Mouse (Mus musculus): ENCODE measurements around the gene Dmrt2. TPM values are rescaled to one million over a fixed set of nuclear protein-coding genes. Genes with fewer than 3 reads are reported as not detected.

Gene Dmrt2
- polyA plus RNA-seq, 1 experiment from 2014 or later = 0.20 TPM

GRCm38 (mm10) chr19:25674744-25675143 lies 2.5 kb downstream of the Dmrt2 start:
- no peak overlapping the region for H3K4me3 ChIP-seq (ENCODE audit: low read depth, low read length)

GRCm38 (mm10) chr19:25675866-25676440 lies 3.7 kb downstream of the Dmrt2 start:
- H3K9me3 ChIP-seq (ENCODE audit: low read length) = no peaks in the 10 kb centered on the region
- no peak overlapping the region for H3K9ac ChIP-seq (replicated peaks; ENCODE audit: low read depth)
- H3K36me3 ChIP-seq (ENCODE audit: insufficient read depth, low read length) = no peaks in the 10 kb centered on the region
- ATAC-seq (no peak), DNase-seq (ENCODE audit: low spot score) (no peak)
- TF ChIP-seq EP300 (IDR thresholded peaks at IDR 0.05) = no peak
- TF ChIP-seq CTCF (IDR thresholded peaks at IDR 0.05) = no peak
- peaks cover 53% of the 10 kb centered on the region for H3K27me3 ChIP-seq (replicated peaks; ENCODE audit: insufficient read depth, low read length)
- WGBS = 7% methylated on average over 9 of the region's 9 CpGs
- no peak overlapping the region for H3K27ac ChIP-seq (ENCODE audit: low read length)
- H3K4me2 ChIP-seq (replicated peaks; ENCODE audit: low read depth, low read length) = no peak overlapping the region
- H3K4me1 ChIP-seq (ENCODE audit: insufficient read depth, low read depth, low read length) = no peaks in the 10 kb centered on the region; the same call in 1 of the 2 replicates
- no peak overlapping the region for H3K4me3 ChIP-seq (ENCODE audit: low read depth, low read length)

More at GRCm38 (mm10) chr19:25674744-25675143, 2.5 kb downstream of the Dmrt2 start:
- Histone ChIP-seq H3K4me1 (ENCODE audit: insufficient read depth, low read depth, low read length) (no peaks in the 10 kb centered on the region; the same call in 1 of the 2 replicates), H3K4me2 (replicated peaks; ENCODE audit: low read depth, low read length) (no peak overlapping the region), H3K9ac (replicated peaks; ENCODE audit: low read depth) (no peak overlapping the region), H3K27me3 (replicated peaks; ENCODE audit: insufficient read depth, low read length) (peaks cover 63% of the 10 kb centered on the region), H3K27ac (ENCODE audit: low read length) (no peak overlapping the region), H3K36me3 (ENCODE audit: insufficient read depth, low read length) (no peaks in the 10 kb centered on the region), H3K9me3 (ENCODE audit: low read length) (no peaks in the 10 kb centered on the region)
- TF ChIP-seq EP300 (IDR thresholded peaks at IDR 0.05) (no peak), CTCF (IDR thresholded peaks at IDR 0.05) (no peak)
- DNase-seq (ENCODE audit: low spot score) (no peak), ATAC-seq (no peak)
- 3% methylated on average over 8 of the region's 8 CpGs for WGBS

- no peak overlapping the region for H3K27ac ChIP-seq (ENCODE audit: low read length)
- H3K4me3 ChIP-seq (ENCODE audit: low read depth, low read length) = no peak overlapping the region
- H3K9me3 ChIP-seq (ENCODE audit: low read length) = no peaks in the 10 kb centered on the region
- WGBS = 69% methylated on average over 14 of the region's 14 CpGs
- H3K27me3 ChIP-seq (replicated peaks; ENCODE audit: insufficient read depth, low read length) = no peaks in the 10 kb centered on the region
- H3K9ac ChIP-seq (replicated peaks; ENCODE audit: low read depth) = no peak overlapping the region
- DNase-seq (ENCODE audit: low spot score) (no peak), ATAC-seq (no peak)
- no peak overlapping the region for H3K4me2 ChIP-seq (replicated peaks; ENCODE audit: low read depth, low read length)
- TF ChIP-seq CTCF (IDR thresholded peaks at IDR 0.05) = no peak
- no peaks in the 10 kb centered on the region for H3K36me3 ChIP-seq (ENCODE audit: insufficient read depth, low read length)
- no peaks in the 10 kb centered on the region for H3K4me1 ChIP-seq (ENCODE audit: insufficient read depth, low read depth, low read length)
Measured at GRCm38 (mm10) chr19:25698850-25699249, 26.6 kb downstream of the Dmrt2 start.

GRCm38 (mm10) chr19:25713382-25713781 lies 41.2 kb downstream of the Dmrt2 start:
- Histone ChIP-seq H3K4me1 (ENCODE audit: insufficient read depth, low read depth, low read length) (no peaks in the 10 kb centered on the region), H3K4me2 (replicated peaks; ENCODE audit: low read depth, low read length) (no peak overlapping the region), H3K36me3 (ENCODE audit: insufficient read depth, low read length) (no peaks in the 10 kb centered on the region), H3K9ac (replicated peaks; ENCODE audit: low read depth) (no peak overlapping the region), H3K9me3 (ENCODE audit: low read length) (no peaks in the 10 kb centered on the region), H3K4me3 (ENCODE audit: low read depth, low read length) (no peak overlapping the region), H3K27me3 (replicated peaks; ENCODE audit: insufficient read depth, low read length) (no peaks in the 10 kb centered on the region), H3K27ac (ENCODE audit: low read length) (no peak overlapping the region)
- DNase-seq (ENCODE audit: low spot score) (no peak), ATAC-seq (0 out of 2 replicates have a peak, but pooled peaks have one; percentile 25)
- TF ChIP-seq EP300 (IDR thresholded peaks at IDR 0.05) = no peak
- TF ChIP-seq CTCF (IDR thresholded peaks at IDR 0.05) = peak; percentile 52
- WGBS = 7% methylated on average over 8 of the region's 8 CpGs

GRCm38 (mm10) chr19:25714927-25715326 lies 42.7 kb downstream of the Dmrt2 start:
- ATAC-seq (no peak), DNase-seq (ENCODE audit: low spot score) (no peak)
- 60% methylated on average over 2 of the region's 2 CpGs for WGBS
- no peak overlapping the region for H3K9ac ChIP-seq (replicated peaks; ENCODE audit: low read depth)
- no peak overlapping the region for H3K27ac ChIP-seq (ENCODE audit: low read length)
- H3K9me3 ChIP-seq (ENCODE audit: low read length) = no peaks in the 10 kb centered on the region
- no peaks in the 10 kb centered on the region for H3K4me1 ChIP-seq (ENCODE audit: insufficient read depth, low read depth, low read length)
- H3K27me3 ChIP-seq (replicated peaks; ENCODE audit: insufficient read depth, low read length) = no peaks in the 10 kb centered on the region
- TF ChIP-seq EP300 (IDR thresholded peaks at IDR 0.05) = no peak
- no peak for TF ChIP-seq CTCF (IDR thresholded peaks at IDR 0.05)
- H3K4me3 ChIP-seq (ENCODE audit: low read depth, low read length) = no peak overlapping the region
- no peaks in the 10 kb centered on the region for H3K36me3 ChIP-seq (ENCODE audit: insufficient read depth, low read length)
- no peak overlapping the region for H3K4me2 ChIP-seq (replicated peaks; ENCODE audit: low read depth, low read length)

- H3K27ac ChIP-seq (ENCODE audit: low read length) = no peak overlapping the region
Measured at GRCm38 (mm10) chr19:25722616-25723015, 50.4 kb downstream of the Dmrt2 start.

More at GRCm38 (mm10) chr19:25722616-25723015, 50.4 kb downstream of the Dmrt2 start:
- TF ChIP-seq EP300 (IDR thresholded peaks at IDR 0.05) (no peak), CTCF (IDR thresholded peaks at IDR 0.05) (no peak)
- Histone ChIP-seq H3K36me3 (ENCODE audit: insufficient read depth, low read length) (no peaks in the 10 kb centered on the region), H3K27me3 (replicated peaks; ENCODE audit: insufficient read depth, low read length) (no peaks in the 10 kb centered on the region), H3K9me3 (ENCODE audit: low read length) (no peaks in the 10 kb centered on the region), H3K9ac (replicated peaks; ENCODE audit: low read depth) (no peak overlapping the region), H3K4me1 (ENCODE audit: insufficient read depth, low read depth, low read length) (no peaks in the 10 kb centered on the region), H3K4me2 (replicated peaks; ENCODE audit: low read depth, low read length) (no peak overlapping the region), H3K4me3 (ENCODE audit: low read depth, low read length) (no peak overlapping the region)
- no peak for ATAC-seq
- DNase-seq (ENCODE audit: low spot score) = no peak
- WGBS = 43% methylated on average over 5 of the region's 5 CpGs

Other genes with a start within 250 kb of the Dmrt2 start
- gene Dmrt1, start 166.8 kb upstream of the Dmrt2 start, polyA plus RNA-seq (2015; fragmentation: Nextera tagmentation; extraction: Ambion mirVana) = not detected in 2 replicates
- 0.07 and 0.24 TPM in 2 replicates for gene Dmrt3, start 62.1 kb upstream of the Dmrt2 start, polyA plus RNA-seq (2015; fragmentation: Nextera tagmentation; extraction: Ambion mirVana)